Mouse (Mus musculus) C3H10T1/2 (cell line): ENCODE measurements around the gene Gm9745. TPM values are rescaled to one million over a fixed set of nuclear protein-coding genes. Genes with fewer than 3 reads are reported as not detected.

Source experiments
- polyA plus RNA-seq, 2 experiments: library from polyadenylated mRNA; unstranded; fragments of >200 nt; fragmentation: generic; extraction: Trizol; gene quantifications; one replicate each; pipeline ENCODE4 v1.2.1; 2012; ENCODE audit warnings: missing spikeins in 2 of 2

Gm9745 gene
- not detected for polyA plus RNA-seq

DNA sequence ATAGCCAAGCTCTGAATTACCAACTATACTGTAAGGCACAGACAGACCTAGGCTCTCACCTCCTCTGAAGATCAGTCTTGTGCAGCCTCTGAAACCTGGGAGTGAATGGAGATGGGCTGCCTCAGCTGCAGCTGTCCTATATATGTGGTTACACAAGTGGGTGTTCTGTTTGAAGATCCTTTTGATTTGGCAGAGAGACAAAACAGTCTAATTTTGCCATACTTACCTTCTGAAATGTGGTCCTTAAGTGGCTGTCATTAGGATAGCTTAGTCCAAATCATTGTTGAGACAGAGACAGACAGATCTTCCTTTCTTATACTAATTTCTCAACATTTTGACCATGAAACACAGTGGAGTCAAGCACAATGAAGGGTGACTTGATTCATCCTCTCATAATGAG is at the start of gene Gm9745:
Gm9745 (minus strand) TSS at position 101 of the 400 bp plus-strand sequence.

DNA sequence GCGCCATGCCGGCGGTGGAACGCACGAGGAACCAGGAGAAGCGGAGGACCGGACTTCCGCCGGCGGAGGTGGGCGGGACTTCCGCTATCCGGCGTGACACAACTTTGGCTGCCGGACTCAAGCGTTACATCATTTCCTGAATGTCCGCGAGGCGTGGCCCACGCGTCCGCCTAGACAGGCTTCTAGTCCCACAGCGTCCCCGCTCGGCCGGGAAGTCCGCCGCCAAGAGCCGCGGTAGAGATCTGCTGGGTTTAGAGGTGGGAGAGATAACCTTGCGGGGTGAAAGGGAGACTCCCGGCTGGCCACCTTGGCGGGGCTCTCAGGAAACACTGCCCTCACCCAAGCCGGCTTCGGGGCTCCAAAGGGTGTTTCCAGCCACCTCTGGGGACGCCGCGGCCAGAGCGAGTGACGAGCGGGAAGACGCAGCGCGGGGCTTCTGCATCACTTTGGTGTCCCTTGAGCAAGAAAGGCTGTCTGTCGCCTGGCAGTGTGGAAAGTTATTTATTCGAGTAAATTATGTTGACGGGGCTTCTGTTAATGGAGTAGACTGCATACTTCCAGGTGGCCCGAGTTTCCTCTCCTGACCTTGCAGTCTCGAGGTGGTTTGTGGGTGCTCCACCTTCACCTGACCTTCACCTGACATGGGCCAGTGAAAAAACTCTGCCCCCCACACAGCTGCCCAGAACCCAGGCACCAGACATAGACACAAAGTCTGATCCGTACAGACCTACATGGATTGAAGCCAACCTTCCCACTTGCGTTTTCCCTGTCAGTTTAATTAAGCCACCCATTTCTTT is 48.2 kb upstream of the Gm9745 start, which contains the start of gene Gtpbp4:
Gtpbp4 (minus strand) TSS at position 94 of the 797 bp plus-strand sequence.

GRCm38 (mm10) chr13:8952563-8952962 is 4.5 kb upstream of the Gm9745 start, which contains the start of gene Idi2:
Gene Idi2, plus strand, starts transcription at chr13:8952863.

Other genes starting within 250 kb of the Gm9745 start
- 1 to 10 TPM in 1 of 2 experiments, under 1 TPM in 1; 0.29 to 3.0 TPM for gene Wdr37, start 76.3 kb downstream of the Gm9745 start, polyA plus RNA-seq
- 1 to 10 TPM; 1.5 to 6.3 TPM for gene Idi1, start 62.7 kb downstream of the Gm9745 start, polyA plus RNA-seq
- under 1 TPM in 1 of 2 experiments, not detected in 1; 0.01 TPM for gene Idi2, start 4.6 kb upstream of the Gm9745 start, polyA plus RNA-seq
- gene Gtpbp4, start 47.9 kb upstream of the Gm9745 start, polyA plus RNA-seq = 10 to 100 TPM in 1 of 2 experiments, 1 to 10 TPM in 1; 3.4 to 10.7 TPM
- 10 to 100 TPM in 1 of 2 experiments, 1 to 10 TPM in 1; 2.9 to 13.9 TPM for gene Larp4b, start 145.7 kb upstream of the Gm9745 start, polyA plus RNA-seq